Mouse (Mus musculus) embryonic facial prominence, embryonic 15.5 days (tissue): ENCODE measurements around the gene Padi4. TPM values are rescaled to one million over a fixed set of nuclear protein-coding genes. Genes with fewer than 3 reads are reported as not detected.

Source experiments
- ATAC-seq: fragments of 200-750 bp; cut with Nextera tagmentation; 2 replicates; pipeline ENCODE4 v1.8.0; 2017; ENCODE audit warnings: low read depth, moderate TSS enrichment; ENCODE audit not compliant: insufficient number of reproducible peaks, low FRiP score, low TSS enrichment
- H3K27ac ChIP-seq: fragments of 300-500 bp; sonication (generic); replicated peaks from 2 replicates; pipeline ENCODE4 v1.5.1; 2015; ENCODE audit warnings: mild to moderate bottlenecking, inconsistent platforms
- H3K27me3 ChIP-seq: fragments of 300-500 bp; sonication (generic); 2 replicates; pipeline ENCODE4 v1.6.1; 2015; ENCODE audit warnings: inconsistent platforms
- H3K36me3 ChIP-seq: fragments of 300-500 bp; sonication (generic); 2 replicates; pipeline ENCODE4 v1.6.1; 2015; ENCODE audit warnings: mild to moderate bottlenecking, inconsistent platforms
- H3K4me1 ChIP-seq: fragments of 300-500 bp; sonication (generic); 2 replicates; pipeline ENCODE4 v1.6.1; 2015; ENCODE audit warnings: inconsistent platforms
- H3K4me2 ChIP-seq: fragments of 300-500 bp; sonication (generic); replicated peaks from 2 replicates; pipeline ENCODE4 v1.6.1; 2015; ENCODE audit warnings: mild to moderate bottlenecking, inconsistent platforms
- H3K4me3 ChIP-seq: fragments of 300-500 bp; sonication (generic); replicated peaks from 2 replicates; pipeline ENCODE4 v1.5.1; 2015; ENCODE audit warnings: mild to moderate bottlenecking, inconsistent platforms
- H3K9ac ChIP-seq: fragments of 300-500 bp; sonication (generic); 2 replicates; pipeline ENCODE4 v1.6.1; 2015; ENCODE audit warnings: inconsistent platforms
- H3K9me3 ChIP-seq: fragments of 300-500 bp; sonication (generic); replicated peaks from 2 replicates; pipeline ENCODE4 v1.6.1; 2016; ENCODE audit warnings: inconsistent platforms
- WGBS: fragments of 180-500 bp; shearing (Covaris S2); methylation state at CpG from one replicate; pipeline ENCODE4 v1.1.7; 2015; 5-methylcytosine and 5-hydroxymethylcytosine counted together
- microRNA-seq: library from miRNA; unstranded; fragments of <30 nt; microRNA quantifications from one replicate; pipeline ENCODE4, GENCODE M21; 2016; ENCODE audit warnings: borderline number of aligned reads
- polyA plus RNA-seq: library from polyadenylated mRNA; unstranded; fragments of >200 nt; fragmentation: Nextera tagmentation; extraction: Ambion mirVana; gene quantifications from 2 replicates; pipeline ENCODE4 v1.2.1, GENCODE M21; 2015

Gene Padi4
- polyA plus RNA-seq, 1 experiment from 2014 or later: 1.9 TPM

DNA sequence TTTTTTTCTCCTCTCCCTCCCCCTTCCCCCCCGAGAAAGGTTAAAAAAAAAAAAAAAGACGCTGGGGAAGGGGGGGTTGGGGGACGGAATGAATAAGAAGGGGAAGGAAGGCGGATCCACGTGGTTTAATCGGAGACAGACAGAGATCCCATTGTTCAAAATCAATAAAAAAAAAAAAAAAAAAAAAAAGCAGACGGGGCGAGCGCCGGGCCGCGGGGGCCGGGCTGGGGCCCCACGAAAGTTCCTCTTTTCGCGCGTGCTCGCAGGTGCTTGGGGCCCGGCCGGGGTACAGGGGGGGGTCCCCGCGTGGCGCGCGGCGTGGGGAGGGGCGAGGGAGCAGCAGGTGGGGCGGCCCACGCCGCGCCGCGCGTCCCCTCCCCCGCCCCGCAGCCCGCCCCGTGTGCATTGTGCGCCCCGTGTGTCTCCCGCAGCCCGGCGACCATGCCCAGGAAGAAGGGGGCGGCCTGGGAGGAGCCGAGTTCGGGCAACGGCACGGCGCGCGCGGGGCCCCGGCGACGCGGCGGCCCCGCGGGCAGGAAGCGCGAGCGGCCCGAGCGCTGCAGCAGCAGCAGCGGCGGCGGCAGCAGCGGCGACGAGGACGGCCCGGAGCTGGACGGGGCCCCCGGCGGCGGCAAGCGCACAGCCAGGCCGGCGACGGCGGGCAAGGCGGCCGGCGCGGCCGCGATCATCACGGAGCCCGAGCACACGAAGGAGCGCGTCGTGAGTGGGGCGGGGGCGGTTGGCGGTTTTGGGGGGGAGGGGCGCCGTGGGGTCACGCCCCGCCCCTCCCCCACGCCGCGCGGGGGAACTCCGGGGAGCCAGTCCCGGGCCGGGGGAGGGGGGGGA is 72.1 kb downstream of the Padi4 start:
- peak overlapping the region; percentile 85 for H3K9ac ChIP-seq
- H3K9me3 ChIP-seq: no peaks in the 10 kb centered on the region
- peak overlapping the region; percentile 86 for H3K4me2 ChIP-seq
- peaks cover 46% of the 10 kb centered on the region for H3K4me1 ChIP-seq
- H3K36me3 ChIP-seq: 0 out of 2 replicates have a peak, but pooled peaks cover 13% of the 10 kb centered on the region
- H3K27me3 ChIP-seq: no peaks in the 10 kb centered on the region
- H3K4me3 ChIP-seq: peak overlapping the region; percentile 85
- H3K27ac ChIP-seq: peak overlapping the region; percentile 98
- ATAC-seq: no peak
- under 1% methylated on average over 41 of the region's 107 CpGs for WGBS

DNA sequence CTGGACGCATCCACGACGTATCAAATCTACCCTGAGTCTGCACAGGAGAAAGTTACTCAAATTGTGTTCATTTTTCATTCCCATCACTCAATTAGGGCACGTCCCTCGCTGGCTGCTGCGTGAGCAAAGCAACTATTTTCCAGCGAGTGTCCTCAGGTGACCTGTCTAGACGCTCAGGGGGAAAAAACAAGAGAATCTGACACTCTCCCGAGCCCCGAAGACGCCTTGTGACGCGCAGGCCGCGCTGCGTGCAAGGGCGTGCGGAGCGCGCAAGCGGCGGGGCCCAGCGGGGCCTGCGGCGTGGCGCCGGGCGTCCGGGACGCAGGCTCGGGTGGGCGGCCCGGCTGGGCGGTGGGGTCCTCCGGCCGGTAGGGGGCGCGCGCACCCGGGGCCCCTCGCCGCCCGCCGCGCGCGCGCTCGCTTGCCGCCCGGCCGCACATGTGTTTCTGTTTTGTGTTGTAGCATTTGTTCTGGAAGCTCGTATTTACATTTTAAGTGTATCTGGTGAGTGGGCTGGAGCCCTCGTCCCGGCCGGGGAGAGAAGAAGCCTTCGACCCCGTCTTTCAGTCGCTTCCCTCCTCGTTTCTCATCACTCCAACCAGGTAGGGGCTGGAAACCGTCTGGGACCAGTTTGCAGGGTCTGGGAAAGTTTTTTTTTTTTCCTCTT is 72.9 kb downstream of the Padi4 start:
- Histone ChIP-seq H3K4me2 (peak overlapping the region; percentile 86), H3K4me3 (peak overlapping the region; percentile 85), H3K9ac (peak overlapping the region; percentile 85), H3K27me3 (no peaks in the 10 kb centered on the region), H3K4me1 (peaks cover 46% of the 10 kb centered on the region), H3K9me3 (no peaks in the 10 kb centered on the region), H3K36me3 (0 out of 2 replicates have a peak, but pooled peaks cover 9% of the 10 kb centered on the region), H3K27ac (peak overlapping the region; percentile 98)
- ATAC-seq: peak; percentile 79
- under 1% methylated on average over 61 of the region's 61 CpGs for WGBS

- peaks cover 44% of the 10 kb centered on the region for H3K4me1 ChIP-seq
- H3K36me3 ChIP-seq: 0 out of 2 replicates have a peak, but pooled peaks cover 1% of the 10 kb centered on the region
- peak within 1 kb of the TSS; percentile 85 for H3K4me3 ChIP-seq
- no peaks in the 10 kb centered on the region for H3K27me3 ChIP-seq
- peak within 1 kb of the TSS; percentile 98 for H3K27ac ChIP-seq
- H3K9me3 ChIP-seq: no peaks in the 10 kb centered on the region
- peak within 1 kb of the TSS; percentile 86 for H3K4me2 ChIP-seq
- WGBS: 3% methylated on average over 20 of the region's 20 CpGs
- ATAC-seq: no peak
- H3K9ac ChIP-seq: peak within 1 kb of the TSS; percentile 85
Measured at GRCm38 (mm10) chr4:140700269-140701018, 73.6 kb downstream of the Padi4 start, which contains the start of gene Rcc2. Gene Rcc2 (plus strand): TSS chr4:140700541.

GRCm38 (mm10) chr4:140699441-140700127 is 74.5 kb downstream of the Padi4 start:
- Histone ChIP-seq H3K4me3 (peak overlapping the region; percentile 85), H3K27me3 (no peaks in the 10 kb centered on the region), H3K27ac (peak overlapping the region; percentile 98), H3K4me2 (peak overlapping the region; percentile 86), H3K4me1 (peaks cover 36% of the 10 kb centered on the region), H3K36me3 (no peaks in the 10 kb centered on the region), H3K9me3 (no peaks in the 10 kb centered on the region), H3K9ac (no peak overlapping the region)
- ATAC-seq: no peak
- 3% methylated on average over 29 of the region's 29 CpGs for WGBS

Small RNAs within 50 kb of the gene (microRNA-seq; reads per million reads assigned to microRNA genes)
- not detected for gene Gm25951

Other genes starting within 250 kb of the Padi4 start
- gene Arhgef10l, start 108.2 kb downstream of the Padi4 start, polyA plus RNA-seq: 17.0 and 18.6 TPM in 2 replicates
- gene Rcc2, start 73.7 kb downstream of the Padi4 start, polyA plus RNA-seq: 47.0 and 55.0 TPM in 2 replicates
- gene Padi6, start 31.6 kb downstream of the Padi4 start, polyA plus RNA-seq: not detected in 2 replicates
- gene Padi3, start 36.4 kb upstream of the Padi4 start, polyA plus RNA-seq: 2.4 and 4.4 TPM in 2 replicates
- 0.85 and 1.0 TPM in 2 replicates for gene Padi1, start 71.5 kb upstream of the Padi4 start, polyA plus RNA-seq
- gene Padi2, start 132.1 kb upstream of the Padi4 start, polyA plus RNA-seq: 15.3 and 21.4 TPM in 2 replicates
- 356 and 362 TPM in 2 replicates for gene Sdhb, start 187.0 kb upstream of the Padi4 start, polyA plus RNA-seq
- gene Atp13a2, start 212.6 kb upstream of the Padi4 start, polyA plus RNA-seq: 47.2 and 48.1 TPM in 2 replicates
- 923 and 969 TPM in 2 replicates for gene Mfap2, start 236.2 kb upstream of the Padi4 start, polyA plus RNA-seq